Comparison of ENCODE assay signal across 13 mouse cellular contexts in genomic region chr2:85160901-85161637, GRCm38 (mm10). TPM values are rescaled to one million over a fixed set of nuclear protein-coding genes. Genes with fewer than 3 reads are reported as not detected.
DNase-seq lines count a peak whose midpoint lies in the region; ATAC-seq and TF ChIP-seq lines count a peak whose summit lies in the region.
"Had no signal": no experiment of that assay in that cellular context is flagged by ENCODE, and none has a peak within 500 bp of the region (broad histone marks: within the 10 kb centered on the region; RNA-seq: fewer than 3 reads in every experiment).

No protein-coding gene starts in this region.

- 0 out of 2 replicates have a peak overlapping the region, but pooled peaks have one; percentile 10 for H3K27ac ChIP-seq in heart, embryonic 10.5 days
- peak overlapping the region; percentile 36; the same call in 1 of the 2 replicates for H3K27ac ChIP-seq in forebrain, embryonic 15.5 days (replicated peaks)
- no peak overlapping the region for H3K27ac ChIP-seq in limb, embryonic 11.5 days (replicated peaks; ENCODE audit: low read depth, low read length)
- H3K27ac ChIP-seq in neural tube, embryonic 12.5 days: no peak overlapping the region
- H3K27ac ChIP-seq in gastrocnemius, adult 2 months: no peak overlapping the region

- WGBS in heart, embryonic 10.5 days: 63% methylated on average over 4 of the region's 4 CpGs
- WGBS in forebrain, embryonic 15.5 days: 72% methylated on average over 4 of the region's 4 CpGs
- WGBS in limb, embryonic 11.5 days: 72% methylated on average over 4 of the region's 4 CpGs
- 64% methylated on average over 4 of the region's 4 CpGs for WGBS in neural tube, embryonic 12.5 days

- intact Hi-C loops in gastrocnemius, adult 2 months (cut with DNase I): no loop called here

- H3K36me3 ChIP-seq in heart, embryonic 10.5 days: no peaks in the 10 kb centered on the region
- no peaks in the 10 kb centered on the region for H3K36me3 ChIP-seq in forebrain, embryonic 15.5 days
- H3K36me3 ChIP-seq in limb, embryonic 11.5 days (ENCODE audit: control insufficient read depth, insufficient read depth, low read length): no peaks in the 10 kb centered on the region
- no peaks in the 10 kb centered on the region for H3K36me3 ChIP-seq in neural tube, embryonic 12.5 days

- ATAC-seq in forebrain, embryonic 15.5 days (replicated peaks): peak; percentile 51; the same call in 1 of the 2 replicates
- 0 out of 2 replicates have a peak, but pooled peaks have one; percentile 51 for ATAC-seq in limb, embryonic 11.5 days (ENCODE audit: insufficient number of reproducible peaks, low FRiP score, low TSS enrichment, low read depth)
- peak; percentile 73 for ATAC-seq in neural tube, embryonic 12.5 days (ENCODE audit: low FRiP score, low read depth)

- H3K4me1 ChIP-seq in heart, embryonic 10.5 days: peaks cover 28% of the 10 kb centered on the region
- 0 out of 2 replicates have a peak, but pooled peaks cover 3% of the 10 kb centered on the region for H3K4me1 ChIP-seq in forebrain, embryonic 15.5 days
- no peaks in the 10 kb centered on the region for H3K4me1 ChIP-seq in limb, embryonic 11.5 days (ENCODE audit: control insufficient read depth, insufficient read depth, low read length)
- peaks cover 18% of the 10 kb centered on the region for H3K4me1 ChIP-seq in neural tube, embryonic 12.5 days

- no peak for TF ChIP-seq CTCF in gastrocnemius, adult 2 months (IDR thresholded peaks at IDR 0.05)

- H3K9ac ChIP-seq in forebrain, embryonic 15.5 days (replicated peaks): no peak overlapping the region
- no peak overlapping the region for H3K9ac ChIP-seq in limb, embryonic 11.5 days (ENCODE audit: low read length)
- H3K9ac ChIP-seq in neural tube, embryonic 12.5 days: no peak overlapping the region

- H3K9me3 ChIP-seq in heart, embryonic 10.5 days: no peaks in the 10 kb centered on the region
- H3K9me3 ChIP-seq in forebrain, embryonic 15.5 days: no peaks in the 10 kb centered on the region
- H3K9me3 ChIP-seq in limb, embryonic 11.5 days (ENCODE audit: control insufficient read depth, low read length): no peaks in the 10 kb centered on the region
- H3K9me3 ChIP-seq in neural tube, embryonic 12.5 days: no peaks in the 10 kb centered on the region

- no peak overlapping the region for H3K4me2 ChIP-seq in forebrain, embryonic 15.5 days (replicated peaks)
- no peak overlapping the region for H3K4me2 ChIP-seq in limb, embryonic 11.5 days (ENCODE audit: low read depth, severe bottlenecking)
- H3K4me2 ChIP-seq in neural tube, embryonic 12.5 days (replicated peaks): no peak overlapping the region

- H3K27me3 ChIP-seq in heart, embryonic 10.5 days (ENCODE audit: insufficient read depth, poor library complexity, severe bottlenecking): no peaks in the 10 kb centered on the region
- no peaks in the 10 kb centered on the region for H3K27me3 ChIP-seq in forebrain, embryonic 15.5 days
- H3K27me3 ChIP-seq in limb, embryonic 11.5 days (ENCODE audit: control insufficient read depth, insufficient read depth, low read length): no peaks in the 10 kb centered on the region
- H3K27me3 ChIP-seq in neural tube, embryonic 12.5 days (replicated peaks): no peaks in the 10 kb centered on the region

- DNase-seq in heart, embryonic 10.5 days (ENCODE audit: low spot score): no peak
- no peak for DNase-seq in heart, adult 8-10 months (ENCODE audit: low spot score)
- DNase-seq in limb, embryonic 11.5 days (ENCODE audit: low spot score): no peak
- DNase-seq in gastrocnemius, adult 2 months: no peak
- no peak for DNase-seq in cerebellum, postnatal 25 days
- DNase-seq in cerebellum, adult 11-12 months: no peak
- DNase-seq: cerebellum, postnatal 36 days; kidney, adult 8-10 months; lung, adult 2 months; right cerebral cortex, adult 18-20 months; thymus, postnatal 36 days had no signal

- H3K4me3 ChIP-seq in heart, embryonic 10.5 days: no peak overlapping the region
- no peak overlapping the region for H3K4me3 ChIP-seq in forebrain, embryonic 15.5 days
- H3K4me3 ChIP-seq in limb, embryonic 11.5 days (ENCODE audit: low read depth, low read length): no peak overlapping the region
- no peak overlapping the region for H3K4me3 ChIP-seq in neural tube, embryonic 12.5 days
- no peak overlapping the region for H3K4me3 ChIP-seq in gastrocnemius, adult 2 months

RNA-seq across cellular contexts. Expression of gene Aplnr, which starts 25.0 kb away (rescaled TPM):
- polyA plus RNA-seq in heart, embryonic 10.5 days (2016; fragmentation: Nextera tagmentation; extraction: Ambion mirVana): 7.0 and 23.8 TPM in 2 replicates
- 10 to 100 TPM; 10.3 to 26.7 (median 25.4) TPM for total RNA-seq in heart, adult 8-10 months (2022)
- 19.3 and 19.7 TPM in 2 replicates for polyA plus RNA-seq in forebrain, embryonic 15.5 days (2015; fragmentation: Nextera tagmentation; extraction: Ambion mirVana)
- 33.4 and 34.9 TPM in 2 replicates for polyA plus RNA-seq in limb, embryonic 11.5 days (2014; fragmentation: Nextera tagmentation; extraction: Ambion mirVana)
- polyA plus RNA-seq in neural tube, embryonic 12.5 days (2016; fragmentation: Nextera tagmentation; extraction: Ambion mirVana): 37.8 and 42.3 TPM in 2 replicates
- total RNA-seq in gastrocnemius, adult 2 months (2021): 1 to 10 TPM; 2.5 to 5.6 TPM

RNA-seq across cellular contexts. Expression of gene Lrrc55, which starts 35.9 kb away (rescaled TPM):
- polyA plus RNA-seq in heart, embryonic 10.5 days (2016; fragmentation: Nextera tagmentation; extraction: Ambion mirVana): 0.14 and 0.20 TPM in 2 replicates
- total RNA-seq in heart, adult 8-10 months (2022): 1 to 10 TPM in 3 of 4 experiments, under 1 TPM in 1; 0.84 to 2.4 (median 2.0) TPM
- polyA plus RNA-seq in forebrain, embryonic 15.5 days (2015; fragmentation: Nextera tagmentation; extraction: Ambion mirVana): 10.5 and 10.9 TPM in 2 replicates
- polyA plus RNA-seq in limb, embryonic 11.5 days (2014; fragmentation: Nextera tagmentation; extraction: Ambion mirVana): 0.37 and 0.41 TPM in 2 replicates
- 2.1 and 2.9 TPM in 2 replicates for polyA plus RNA-seq in neural tube, embryonic 12.5 days (2016; fragmentation: Nextera tagmentation; extraction: Ambion mirVana)
- total RNA-seq in gastrocnemius, adult 2 months (2021): 1 to 10 TPM in 1 of 2 experiments, under 1 TPM in 1; 0.56 to 1.1 TPM

Comparison
In these comparisons a context has a peak if more than half of its experiments do, and no peak if none do; other contexts are left out.
1. H3K27ac ChIP-seq: peak in heart, embryonic 10.5 days (single experiment) and forebrain, embryonic 15.5 days (single experiment); none in limb, embryonic 11.5 days (single experiment), neural tube, embryonic 12.5 days (single experiment) and gastrocnemius, adult 2 months (single experiment).
2. Peak in every context shown above with its lines, with median percentiles within 50 percentile points of each other: ATAC-seq.